Mouse (Mus musculus): ENCODE data around the gene Plekha6. TPM values are rescaled to one million over a fixed set of nuclear protein-coding genes. Genes with fewer than 3 reads are reported as not detected.

Plekha6 gene
- polyA plus RNA-seq, 2 experiments = 4.2 to 6.6 TPM

DNA sequence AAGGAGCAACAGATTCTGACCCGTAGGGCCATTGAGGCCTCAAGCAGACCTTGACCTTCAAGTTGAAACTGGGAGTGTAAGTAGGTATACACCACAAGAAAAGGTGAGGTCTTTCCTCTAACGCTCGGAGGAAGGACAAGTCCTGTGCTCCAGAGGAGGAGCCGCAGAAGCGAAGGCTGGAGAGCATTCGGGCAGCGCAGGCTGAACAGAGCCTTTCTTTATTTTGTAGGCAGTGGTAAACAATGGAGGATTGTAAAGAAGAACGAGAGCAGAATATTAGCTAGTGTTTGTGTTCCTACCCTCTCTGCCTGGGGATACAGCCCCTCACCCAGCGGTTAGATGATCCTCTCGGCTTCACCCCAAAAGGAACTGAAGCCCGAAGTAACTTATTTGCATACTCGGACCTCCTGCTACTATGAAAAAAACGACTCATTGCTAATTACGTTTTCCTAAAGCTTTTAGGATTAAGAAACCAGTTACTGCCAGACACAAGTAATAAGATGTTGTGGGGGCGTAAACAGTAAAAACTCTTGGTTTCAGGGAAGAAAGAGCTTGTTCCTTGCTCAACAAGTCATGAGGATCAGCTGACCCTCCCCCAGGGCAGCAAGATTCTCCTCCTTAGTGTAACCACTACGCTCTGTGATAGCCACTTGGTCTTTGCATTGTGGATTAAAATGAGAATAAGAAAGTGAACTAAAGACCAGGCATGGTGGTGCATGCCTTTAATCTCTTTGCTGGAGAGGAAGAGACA, 34.4 kb upstream of the Plekha6 start:
- no peak overlapping the region for H3K27ac ChIP-seq (replicated peaks; ENCODE audit: low read depth, low read length)
- H3K27me3 ChIP-seq (ENCODE audit: control insufficient read depth, insufficient read depth, low read length) = no peaks in the 10 kb centered on the region
- peaks cover 21% of the 10 kb centered on the region for H3K4me1 ChIP-seq (ENCODE audit: control insufficient read depth, insufficient read depth, low read length)
- no peak for TF ChIP-seq POLR2A (IDR thresholded peaks at IDR 0.05; ENCODE audit: borderline replicate concordance, extremely low read depth, insufficient read depth, insufficient read length)
- H3K4me3 ChIP-seq (replicated peaks; ENCODE audit: low read length) = no peak overlapping the region
- WGBS = 41% methylated on average over 16 of the region's 16 CpGs
- no peak for ATAC-seq (ENCODE audit: low FRiP score, low read depth)
- H3K9me3 ChIP-seq (ENCODE audit: control insufficient read depth, low read length) = no peaks in the 10 kb centered on the region
- H3K36me3 ChIP-seq (ENCODE audit: control insufficient read depth, insufficient read depth, low read length) = peaks cover 10% of the 10 kb centered on the region; the same call in 1 of the 2 replicates
- no peak overlapping the region for H3K9ac ChIP-seq (ENCODE audit: low read depth, low read length, severe bottlenecking)
- DNase-seq (ENCODE audit: low spot score) = no peak
- no peak overlapping the region for H3K4me2 ChIP-seq (replicated peaks; ENCODE audit: low read depth, low read length, severe bottlenecking)

DNA sequence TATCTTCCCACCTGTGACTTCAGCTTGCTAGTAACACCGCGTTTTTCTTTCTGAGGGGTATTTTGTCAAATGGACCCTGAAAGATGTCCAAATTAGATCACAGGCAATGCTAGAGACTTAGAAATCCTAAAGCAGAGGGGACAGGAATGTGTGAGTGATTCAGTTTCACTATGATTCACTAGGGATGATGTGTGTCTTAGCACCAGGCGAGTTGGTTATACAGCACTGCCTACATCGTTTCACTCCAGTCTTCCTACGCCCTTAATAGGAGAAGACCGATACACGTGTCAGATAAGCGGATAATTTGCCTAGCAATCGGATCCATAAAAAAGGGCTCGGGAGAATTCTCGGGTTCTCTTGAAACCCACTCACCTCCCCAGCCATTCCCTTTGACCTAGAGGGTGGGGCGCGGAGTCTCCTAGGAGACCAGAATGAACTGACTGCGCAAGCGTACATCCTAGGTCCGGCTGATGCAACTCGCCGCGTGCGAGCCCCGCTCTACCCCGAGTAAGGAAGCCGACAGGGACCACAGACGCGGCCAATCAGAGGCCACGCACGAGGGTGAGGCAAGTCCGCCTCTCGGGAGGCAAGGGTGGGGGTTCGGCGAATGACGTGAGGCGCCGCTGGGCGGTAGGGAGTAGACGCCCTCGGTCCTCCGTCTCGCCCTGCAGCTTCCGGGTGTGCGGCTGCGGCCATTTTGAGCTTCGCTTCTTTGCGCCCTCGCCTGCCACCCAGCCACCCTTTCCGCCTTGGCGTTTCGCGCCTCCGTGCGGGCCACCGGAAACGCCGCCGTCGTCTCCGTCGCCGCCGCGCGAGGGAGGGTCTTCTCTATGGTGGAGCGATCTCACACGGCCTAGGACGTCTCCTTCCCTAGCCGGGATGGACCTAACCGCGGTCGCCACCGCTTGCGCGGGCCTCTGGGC, 33.1 kb upstream of the Plekha6 start, which contains the start of gene Ppp1r15b:
Ppp1r15b (plus strand) TSS at position 506 of the 923 bp plus-strand sequence.
- H3K4me1 ChIP-seq (ENCODE audit: control insufficient read depth, insufficient read depth, low read length) = peaks cover 33% of the 10 kb centered on the region
- H3K9ac ChIP-seq (ENCODE audit: low read depth, low read length, severe bottlenecking) = peak within 1 kb of the TSS; percentile 85
- ATAC-seq (ENCODE audit: low FRiP score, low read depth) (peak; percentile 99), DNase-seq (ENCODE audit: low spot score) (peak; percentile 98)
- H3K36me3 ChIP-seq (ENCODE audit: control insufficient read depth, insufficient read depth, low read length) = peaks cover 13% of the 10 kb centered on the region
- no peaks in the 10 kb centered on the region for H3K9me3 ChIP-seq (ENCODE audit: control insufficient read depth, low read length)
- 2% methylated on average over 55 of the region's 72 CpGs for WGBS
- no peaks in the 10 kb centered on the region for H3K27me3 ChIP-seq (ENCODE audit: control insufficient read depth, insufficient read depth, low read length)
- H3K4me2 ChIP-seq (replicated peaks; ENCODE audit: low read depth, low read length, severe bottlenecking) = peak within 1 kb of the TSS; percentile 99
- H3K27ac ChIP-seq (replicated peaks; ENCODE audit: low read depth, low read length) = peak within 1 kb of the TSS; percentile 92
- H3K4me3 ChIP-seq (replicated peaks; ENCODE audit: low read length) = peak within 1 kb of the TSS; percentile 79
- TF ChIP-seq POLR2A (IDR thresholded peaks at IDR 0.05; ENCODE audit: borderline replicate concordance, extremely low read depth, insufficient read depth, insufficient read length) = 0 out of 2 replicates have a peak, but pooled peaks have one; percentile 35

- ATAC-seq (ENCODE audit: low FRiP score, low read depth) (no peak), DNase-seq (ENCODE audit: low spot score) (no peak)
- peak overlapping the region; percentile 85 for H3K9ac ChIP-seq (ENCODE audit: low read depth, low read length, severe bottlenecking)
- H3K27me3 ChIP-seq (ENCODE audit: control insufficient read depth, insufficient read depth, low read length) = no peaks in the 10 kb centered on the region
- H3K4me3 ChIP-seq (replicated peaks; ENCODE audit: low read length) = peak overlapping the region; percentile 79
- under 1% methylated on average over 26 of the region's 35 CpGs for WGBS
- TF ChIP-seq POLR2A (IDR thresholded peaks at IDR 0.05; ENCODE audit: borderline replicate concordance, extremely low read depth, insufficient read depth, insufficient read length) = 0 out of 2 replicates have a peak, but pooled peaks have one; percentile 12
- H3K27ac ChIP-seq (replicated peaks; ENCODE audit: low read depth, low read length) = peak overlapping the region; percentile 92
- peaks cover 19% of the 10 kb centered on the region for H3K36me3 ChIP-seq (ENCODE audit: control insufficient read depth, insufficient read depth, low read length)
- peak overlapping the region; percentile 99 for H3K4me2 ChIP-seq (replicated peaks; ENCODE audit: low read depth, low read length, severe bottlenecking)
- peaks cover 34% of the 10 kb centered on the region for H3K4me1 ChIP-seq (ENCODE audit: control insufficient read depth, insufficient read depth, low read length)
- no peaks in the 10 kb centered on the region for H3K9me3 ChIP-seq (ENCODE audit: control insufficient read depth, low read length)
Observed at GRCm38 (mm10) chr1:133131561-133131905, 32.5 kb upstream of the Plekha6 start.

DNA sequence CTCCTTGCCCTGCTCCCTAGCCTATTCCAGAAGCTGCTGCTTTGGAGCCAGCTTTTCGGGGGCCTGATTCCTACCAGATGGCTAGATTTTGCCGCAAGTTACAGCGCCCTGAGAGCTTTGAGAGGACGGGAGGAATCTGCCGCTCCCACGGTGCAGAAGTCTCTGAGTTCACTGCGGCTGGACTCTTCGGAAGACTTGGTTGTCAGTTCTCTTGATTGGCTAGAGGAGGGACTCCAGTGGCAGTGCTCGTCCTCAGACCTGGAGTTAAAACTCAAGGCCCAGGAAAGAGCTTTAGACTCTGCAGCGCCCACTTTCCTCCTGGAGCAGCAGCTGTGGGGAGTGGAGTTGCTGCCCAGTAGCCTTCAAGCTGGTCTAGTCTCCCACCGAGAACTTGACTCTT, 32.1 kb upstream of the Plekha6 start:
- DNase-seq (ENCODE audit: low spot score) (no peak), ATAC-seq (ENCODE audit: low FRiP score, low read depth) (no peak)
- Histone ChIP-seq H3K4me3 (replicated peaks; ENCODE audit: low read length) (peak overlapping the region; percentile 79), H3K9ac (ENCODE audit: low read depth, low read length, severe bottlenecking) (peak overlapping the region; percentile 85), H3K36me3 (ENCODE audit: control insufficient read depth, insufficient read depth, low read length) (peaks cover 23% of the 10 kb centered on the region), H3K27me3 (ENCODE audit: control insufficient read depth, insufficient read depth, low read length) (no peaks in the 10 kb centered on the region), H3K9me3 (ENCODE audit: control insufficient read depth, low read length) (no peaks in the 10 kb centered on the region), H3K4me1 (ENCODE audit: control insufficient read depth, insufficient read depth, low read length) (peaks cover 34% of the 10 kb centered on the region), H3K27ac (replicated peaks; ENCODE audit: low read depth, low read length) (peak overlapping the region; percentile 92), H3K4me2 (replicated peaks; ENCODE audit: low read depth, low read length, severe bottlenecking) (peak overlapping the region; percentile 99)
- TF ChIP-seq POLR2A (IDR thresholded peaks at IDR 0.05; ENCODE audit: borderline replicate concordance, extremely low read depth, insufficient read depth, insufficient read length) = no peak
- under 1% methylated on average over 11 of the region's 11 CpGs for WGBS

Measured in limb, embryonic 14.5 days (tissue).